Mouse (Mus musculus) kidney, postnatal 25 days (tissue): Measurements from ENCODE around the gene Dnmbp.

ENCODE experiments used
- DNase-seq, 2 experiments: peaks; one replicate each; pipeline ENCODE4 v3.0.0; 2021; ENCODE audit warnings: mixed read lengths in 2 of 2

Dnmbp gene

DNA sequence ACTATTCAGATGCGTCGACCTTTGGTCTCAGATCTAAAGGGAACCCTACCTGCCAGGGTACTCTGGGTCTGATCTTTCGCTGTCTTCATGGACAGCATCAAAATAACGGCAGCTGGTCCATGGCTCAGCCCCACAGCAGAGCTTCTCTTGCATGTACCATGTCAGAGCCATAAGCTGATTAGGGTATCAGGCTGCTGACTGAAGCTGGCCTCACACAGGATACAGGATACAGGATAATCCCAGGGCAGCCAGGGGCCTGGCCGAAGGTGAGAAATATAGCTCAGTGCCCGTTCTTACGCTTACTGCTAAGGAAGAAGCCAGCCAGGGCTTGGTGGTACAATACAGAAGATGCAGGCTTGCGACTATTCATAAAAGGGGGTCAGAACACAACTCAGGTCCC lies 4.6 kb upstream of the Dnmbp start:
- no peak for DNase-seq

DNA sequence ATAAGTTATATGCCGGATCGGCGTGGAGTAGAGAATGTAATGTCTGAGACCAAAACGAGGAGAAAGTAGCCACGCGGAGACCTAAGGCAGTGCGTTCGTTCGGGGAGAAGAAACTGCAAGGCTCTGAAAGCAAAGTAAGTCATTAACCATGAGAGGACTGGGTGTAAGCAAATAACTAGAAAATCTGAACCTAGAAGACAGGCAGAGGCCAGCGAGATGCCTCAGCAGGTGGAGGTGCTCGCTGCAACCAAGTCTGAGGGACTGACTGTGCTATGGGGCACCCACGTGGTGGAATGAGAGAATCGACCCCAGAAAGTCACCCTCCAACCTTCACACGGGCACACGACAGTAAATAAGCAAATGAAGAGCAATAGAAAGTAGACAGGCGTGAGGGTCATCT lies 3.1 kb upstream of the Dnmbp start:
- DNase-seq = peak; percentile 31 to 66

DNA sequence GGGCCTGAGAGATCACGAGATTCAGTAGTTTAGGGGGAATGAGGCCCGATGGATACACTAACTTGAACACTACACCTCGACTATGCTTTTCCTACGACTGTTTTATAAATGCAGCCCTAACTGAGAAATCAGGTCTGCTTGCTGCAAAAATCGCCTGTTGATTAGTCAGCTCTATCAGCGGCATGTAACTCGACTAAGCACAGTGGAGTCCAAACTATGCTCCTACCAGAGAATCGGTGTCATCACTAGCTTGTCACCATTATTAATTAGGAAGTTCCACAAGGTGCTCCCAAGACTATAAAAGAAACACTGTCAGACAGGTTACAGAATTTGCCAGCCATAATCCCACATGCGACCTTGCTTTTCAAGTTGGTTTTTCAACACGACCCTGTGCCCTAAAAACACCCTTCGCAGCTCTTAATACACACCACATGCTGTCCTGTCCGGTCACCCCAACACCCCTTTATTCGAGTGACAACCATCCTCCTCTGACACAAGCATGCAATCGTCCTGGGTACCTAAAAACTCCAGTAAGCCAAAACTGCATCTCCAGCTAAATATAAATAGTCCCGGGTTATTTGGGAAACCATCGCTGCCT lies 721 bp downstream of the Dnmbp start:
- no peak for DNase-seq

DNA sequence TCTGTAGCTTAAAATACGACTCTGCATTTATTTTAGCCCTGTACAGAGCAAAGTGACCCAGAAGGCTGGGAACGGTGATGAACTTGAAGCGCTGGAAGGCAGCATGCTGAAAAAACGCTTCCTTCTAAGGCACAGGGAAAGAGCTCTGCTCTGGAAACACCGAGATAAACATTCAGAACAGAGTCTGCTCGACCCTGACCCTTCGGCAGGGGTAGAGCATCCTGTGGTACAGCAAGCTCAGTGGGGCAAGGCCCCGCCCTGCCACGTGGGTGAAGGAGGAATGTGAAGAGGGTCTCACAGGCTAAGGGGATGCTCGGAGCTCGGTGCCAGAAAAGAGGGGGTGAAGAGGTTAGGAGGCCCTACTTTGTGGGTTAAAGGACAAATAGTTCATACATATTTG lies 1.6 kb downstream of the Dnmbp start:
- DNase-seq = peak in 1 of 2 experiments; percentile 44

DNA sequence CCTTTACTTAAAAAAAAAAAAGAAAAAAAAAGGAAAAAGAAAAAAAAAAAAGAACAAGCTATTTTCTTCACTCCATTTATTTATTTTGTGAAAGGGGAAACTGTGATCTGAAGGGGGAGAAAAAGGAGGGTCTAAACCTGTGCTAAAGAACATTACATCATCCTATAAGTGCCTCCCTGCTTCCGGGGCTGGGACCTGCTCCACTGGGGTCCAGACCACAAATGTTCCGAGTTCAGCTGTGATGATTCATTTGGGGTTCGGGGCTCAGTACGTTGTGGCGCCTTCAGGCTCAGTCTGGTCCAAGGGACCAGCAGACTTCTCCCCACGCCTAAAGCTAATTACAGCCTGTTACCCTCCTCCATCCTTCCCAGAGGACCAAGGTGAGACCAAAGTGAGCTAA lies 9.1 kb downstream of the Dnmbp start:
- no peak for DNase-seq

DNA sequence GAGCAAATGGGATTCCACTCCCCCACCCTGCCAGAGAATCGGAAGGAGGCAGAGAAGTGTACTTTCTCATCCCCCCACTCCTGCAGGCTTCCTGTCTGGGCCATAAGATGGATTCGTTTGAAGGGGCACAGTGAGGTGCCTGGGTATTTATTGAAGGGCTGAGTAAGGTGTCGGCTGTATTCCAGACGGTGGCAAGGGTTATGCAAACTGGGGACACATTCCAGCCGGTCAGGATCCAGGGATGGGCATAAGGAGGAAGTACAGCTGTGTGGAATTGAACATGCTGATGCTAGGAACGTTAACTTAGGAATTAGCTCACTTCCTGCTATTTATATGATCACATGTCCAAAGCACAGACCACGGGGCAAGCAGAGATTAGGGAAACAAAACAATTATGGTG lies 9.6 kb downstream of the Dnmbp start:
- no peak for DNase-seq

DNA sequence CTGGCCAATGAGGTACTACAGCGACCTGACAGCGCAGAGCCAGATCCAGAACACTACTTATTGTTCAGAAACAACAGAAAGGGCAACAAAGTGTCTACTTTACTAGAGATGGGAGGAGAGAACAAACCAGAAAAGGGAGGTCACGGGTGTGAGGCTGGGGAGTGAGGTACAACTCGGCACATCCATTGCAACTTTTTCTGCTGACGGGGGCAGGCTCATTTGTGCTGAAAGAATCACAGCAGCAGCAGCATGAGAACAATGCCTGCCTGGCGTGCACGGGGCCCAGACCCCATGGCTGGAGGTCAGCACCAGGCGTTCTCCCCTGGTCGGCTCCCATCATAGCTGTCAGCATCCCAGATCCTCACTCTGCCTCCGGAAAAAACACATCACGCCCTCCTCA lies 10.1 kb downstream of the Dnmbp start:
- DNase-seq = no peak

DNA sequence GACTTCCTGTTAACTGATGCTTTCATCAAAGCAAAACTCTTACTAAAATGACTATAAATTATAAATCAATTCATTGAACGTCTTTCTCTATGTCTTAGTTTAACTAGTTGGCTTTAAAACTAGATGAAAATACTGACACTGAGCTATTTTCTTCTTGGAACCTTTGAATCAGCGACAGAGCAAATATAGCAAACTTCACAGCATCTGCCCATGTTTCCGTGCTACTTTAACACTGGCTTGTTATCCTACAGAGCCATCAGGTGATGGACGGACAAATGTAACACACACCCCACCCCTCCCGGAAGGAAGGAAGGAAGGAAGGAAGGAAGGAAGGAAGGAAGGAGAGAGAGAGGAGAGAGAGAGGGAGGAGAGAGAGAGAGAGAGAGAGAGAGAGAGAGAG lies 12.0 kb downstream of the Dnmbp start:
- DNase-seq = no peak

DNA sequence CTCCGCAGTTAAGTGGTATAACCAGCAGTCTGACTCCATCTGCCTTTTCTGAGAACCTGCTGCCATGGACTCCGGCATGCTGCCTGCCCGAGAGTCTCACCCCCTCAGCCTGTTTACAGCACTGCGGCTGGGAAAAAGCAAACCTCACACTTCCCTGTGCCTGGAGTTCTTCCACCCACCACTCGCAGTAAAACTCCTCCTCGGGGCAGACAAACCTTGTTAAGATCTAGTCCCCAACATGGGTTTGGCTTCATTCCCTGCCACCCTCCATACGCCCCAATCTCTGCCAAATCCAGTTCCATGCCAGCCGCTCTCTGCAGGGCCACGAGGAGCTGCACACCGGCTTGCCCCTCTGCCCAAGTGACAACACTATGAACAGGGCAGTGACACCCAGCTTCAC lies 12.9 kb downstream of the Dnmbp start:
- DNase-seq = no peak

DNA sequence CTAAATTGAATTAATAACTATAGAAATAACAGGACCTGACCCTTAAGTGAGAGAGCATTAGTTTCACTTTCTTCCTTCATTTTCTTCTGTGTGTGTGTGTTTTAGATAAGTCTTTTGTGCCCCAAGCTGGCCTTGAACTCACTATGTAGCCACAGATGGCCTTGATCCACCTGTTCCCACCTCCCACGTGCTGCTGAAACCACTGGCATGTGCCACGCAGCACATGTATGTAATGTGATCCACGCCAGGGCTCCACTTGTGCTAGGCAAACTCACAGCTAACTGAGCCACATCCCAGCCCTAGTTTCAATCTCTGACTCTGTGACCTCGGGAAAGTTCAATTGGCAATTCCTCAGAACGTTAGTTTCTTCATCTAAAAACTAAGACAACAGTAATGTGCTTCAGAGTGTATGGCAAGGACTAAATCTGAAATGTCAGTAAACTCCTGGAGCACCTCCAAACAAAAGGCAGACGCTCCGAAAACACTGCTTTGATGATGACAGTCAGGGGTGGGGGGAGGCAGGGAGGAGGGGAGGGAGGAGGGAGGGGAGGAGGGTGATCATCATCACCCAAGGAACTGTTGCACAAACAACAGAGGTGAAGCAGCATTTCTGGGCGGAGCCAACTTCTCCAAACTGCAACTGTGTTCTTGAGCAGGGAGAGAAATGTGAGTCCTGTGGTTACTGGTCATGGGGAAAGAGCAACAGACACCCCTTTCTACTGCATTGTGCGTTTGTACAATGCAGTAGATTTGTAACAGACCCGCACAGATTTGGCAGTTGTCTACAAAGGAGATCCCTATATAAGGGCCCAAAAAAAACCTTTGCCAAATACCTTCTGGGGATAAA lies 13.6 kb downstream of the Dnmbp start:
- no peak for DNase-seq

DNA sequence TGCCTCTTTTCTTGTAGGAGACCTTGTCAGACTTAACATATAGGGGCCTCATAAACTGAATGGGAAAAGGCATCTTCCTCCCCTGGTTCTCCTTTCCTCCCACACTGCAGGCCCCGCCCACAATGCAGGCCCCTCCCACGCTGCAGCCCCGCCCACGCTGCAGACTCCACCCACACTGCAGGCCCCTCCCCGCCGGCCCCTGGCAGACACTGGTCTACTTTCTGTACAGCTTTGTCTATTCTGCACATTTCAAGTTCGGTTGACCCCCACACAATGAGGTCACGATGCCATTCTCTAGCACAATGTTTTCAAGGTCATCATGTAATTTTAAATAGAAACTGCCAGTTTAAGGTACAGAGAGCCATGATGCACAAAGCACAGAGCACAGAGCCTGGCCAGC lies 15.6 kb downstream of the Dnmbp start:
- peak in 1 of 2 experiments; percentile 35 for DNase-seq

DNA sequence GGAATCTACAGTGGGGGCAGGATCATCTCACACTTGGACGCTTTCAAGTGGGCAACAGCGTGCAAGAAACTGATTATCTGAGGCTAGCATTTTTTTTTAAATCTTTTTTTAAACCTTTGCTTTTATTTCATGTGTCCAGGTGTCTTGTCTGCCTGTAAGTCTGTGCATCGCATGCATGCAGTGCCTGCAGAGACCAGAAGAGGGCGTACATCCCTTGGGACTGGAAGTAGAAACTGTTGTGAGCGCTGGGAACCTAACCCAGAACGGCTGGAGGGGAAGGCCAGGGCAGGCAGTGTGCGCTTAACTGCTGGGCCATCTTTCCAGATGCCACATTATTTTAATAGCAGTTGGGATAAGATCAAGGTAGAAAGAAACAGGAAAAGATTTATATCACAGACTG lies 17.0 kb downstream of the Dnmbp start:
- DNase-seq = no peak

DNA sequence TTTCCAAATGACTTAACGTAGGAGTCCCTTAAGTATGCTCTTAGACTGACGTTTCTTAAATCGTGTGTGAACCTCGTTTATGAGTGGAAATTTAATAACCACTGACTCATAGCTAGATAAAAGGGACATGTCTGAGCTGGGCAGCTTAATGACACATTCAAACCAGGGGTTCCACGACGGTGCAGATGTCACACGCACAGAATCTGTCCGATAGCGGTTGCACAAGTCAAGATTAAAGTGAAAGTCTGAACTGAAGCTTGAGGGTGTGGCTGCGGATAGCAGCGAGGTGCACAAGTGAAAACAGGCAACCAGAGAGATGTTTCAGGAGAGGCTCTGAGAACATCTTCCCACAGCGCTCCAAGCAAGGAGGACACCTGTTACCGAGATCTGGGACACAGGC lies 18.6 kb downstream of the Dnmbp start:
- DNase-seq = no peak

DNA sequence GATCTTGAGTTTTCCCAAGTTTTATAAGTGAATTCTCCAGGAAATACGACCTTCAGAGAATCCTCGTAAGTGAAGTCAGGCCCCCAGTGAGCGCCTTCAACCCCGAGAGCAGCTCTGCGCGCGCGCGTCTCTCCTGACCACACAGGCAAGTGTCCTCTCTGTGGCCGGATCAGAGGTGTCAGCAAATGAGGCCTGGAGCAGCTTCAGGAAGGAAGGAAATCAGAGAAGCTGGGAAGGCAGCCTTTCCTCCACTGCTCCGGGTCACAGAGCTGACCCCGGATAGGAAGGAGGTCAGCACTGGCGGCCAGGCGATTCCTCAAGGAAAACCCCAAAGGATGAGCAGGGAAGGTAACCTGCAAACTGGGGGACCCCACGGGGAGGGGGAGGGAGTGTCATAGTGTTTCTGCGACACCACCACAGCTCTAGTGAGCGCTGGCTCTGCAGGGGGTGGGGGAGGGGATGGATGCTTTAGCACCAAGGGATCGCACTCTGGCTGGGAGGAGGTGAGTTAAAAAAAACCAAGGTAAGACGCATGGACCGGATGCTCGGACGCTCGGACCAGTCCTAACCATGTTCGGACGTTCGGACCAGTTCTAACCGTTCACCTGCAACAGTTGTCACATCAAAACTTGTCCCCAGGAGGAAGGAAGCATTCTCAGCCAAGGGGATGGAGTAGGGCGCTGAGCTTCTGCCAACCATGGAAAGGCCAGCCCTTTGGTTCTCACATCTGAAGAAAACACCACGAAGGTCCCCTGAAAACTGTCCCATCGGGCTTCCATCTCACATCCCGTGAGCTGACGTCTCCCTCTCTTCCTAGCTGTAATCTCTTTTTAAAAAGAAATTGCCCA lies 19.3 kb downstream of the Dnmbp start:
- DNase-seq = peak; percentile 47 to 68

DNA sequence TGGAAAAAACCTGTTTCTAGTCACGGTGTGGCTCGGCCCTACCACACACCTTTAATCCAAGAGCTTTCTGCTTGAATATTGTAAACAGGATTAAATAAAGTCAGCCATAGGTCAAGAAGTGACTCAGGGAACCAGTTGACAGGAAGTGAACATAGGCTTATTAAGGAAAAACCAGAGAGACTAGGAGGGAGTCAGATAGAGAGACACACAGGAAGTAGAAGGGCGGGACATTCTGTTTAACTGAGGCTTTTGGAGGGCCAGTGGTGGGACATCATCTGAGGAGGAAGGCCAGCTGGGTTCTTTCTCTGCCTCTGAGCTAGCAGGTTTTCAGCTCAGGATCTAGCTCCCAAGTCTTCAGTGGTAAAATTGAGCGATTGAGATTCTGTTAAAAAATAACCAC lies 20.1 kb downstream of the Dnmbp start:
- DNase-seq = no peak

DNA sequence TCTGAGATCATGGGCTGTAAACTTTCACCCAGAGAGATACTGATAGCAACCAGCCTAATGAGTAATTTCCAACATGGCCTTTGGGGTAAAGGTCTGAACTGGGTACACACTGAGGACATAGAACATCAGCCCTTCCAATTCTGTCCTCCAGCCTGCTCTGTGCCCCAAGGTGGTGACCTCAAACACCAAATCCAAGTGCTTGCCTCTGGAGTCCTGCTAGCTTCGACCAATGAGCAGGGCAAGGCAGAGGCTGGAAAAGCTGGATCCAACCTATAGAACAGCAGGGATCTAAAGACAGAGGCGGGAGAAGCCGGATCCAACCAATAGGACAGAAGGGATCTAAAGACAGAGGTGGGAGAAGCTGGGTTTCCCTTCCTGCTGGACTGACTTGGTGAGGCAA lies 21.2 kb downstream of the Dnmbp start:
- DNase-seq = peak in 1 of 2 experiments; percentile 23

DNA sequence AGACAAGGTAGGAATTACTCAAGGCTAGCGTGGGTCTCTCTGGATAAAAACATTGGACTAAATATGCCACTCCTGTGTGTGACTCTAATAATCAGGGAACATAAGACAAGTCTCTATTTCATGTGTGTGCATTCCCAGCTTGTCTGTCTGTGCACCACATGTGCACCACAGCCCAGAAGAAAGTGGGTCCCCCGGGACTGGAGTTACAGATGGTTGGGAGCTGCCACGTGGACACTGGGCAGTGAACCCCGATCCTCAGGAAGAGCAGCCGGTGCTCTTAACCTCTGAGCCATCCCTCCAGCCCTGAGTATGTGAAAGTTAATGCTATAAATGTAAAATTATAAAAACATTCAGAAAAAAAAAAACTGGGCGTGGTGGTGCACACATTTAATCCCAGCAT lies 22.2 kb downstream of the Dnmbp start:
- DNase-seq = no peak

DNA sequence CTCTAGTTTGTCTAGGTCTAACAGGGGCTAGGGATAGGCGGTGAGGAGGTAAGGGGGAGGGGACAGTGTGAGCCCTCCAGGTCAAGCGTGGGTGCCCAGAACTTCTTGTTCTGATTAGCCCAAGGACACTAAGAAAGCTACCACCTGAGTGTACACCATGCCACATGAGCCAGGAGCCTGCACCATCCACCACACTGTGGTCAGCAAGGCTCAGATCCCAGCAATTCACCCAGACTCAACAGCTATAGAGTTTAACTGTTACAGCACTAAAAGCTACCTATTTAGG lies 22.6 kb downstream of the Dnmbp start:
- no peak for DNase-seq

DNA sequence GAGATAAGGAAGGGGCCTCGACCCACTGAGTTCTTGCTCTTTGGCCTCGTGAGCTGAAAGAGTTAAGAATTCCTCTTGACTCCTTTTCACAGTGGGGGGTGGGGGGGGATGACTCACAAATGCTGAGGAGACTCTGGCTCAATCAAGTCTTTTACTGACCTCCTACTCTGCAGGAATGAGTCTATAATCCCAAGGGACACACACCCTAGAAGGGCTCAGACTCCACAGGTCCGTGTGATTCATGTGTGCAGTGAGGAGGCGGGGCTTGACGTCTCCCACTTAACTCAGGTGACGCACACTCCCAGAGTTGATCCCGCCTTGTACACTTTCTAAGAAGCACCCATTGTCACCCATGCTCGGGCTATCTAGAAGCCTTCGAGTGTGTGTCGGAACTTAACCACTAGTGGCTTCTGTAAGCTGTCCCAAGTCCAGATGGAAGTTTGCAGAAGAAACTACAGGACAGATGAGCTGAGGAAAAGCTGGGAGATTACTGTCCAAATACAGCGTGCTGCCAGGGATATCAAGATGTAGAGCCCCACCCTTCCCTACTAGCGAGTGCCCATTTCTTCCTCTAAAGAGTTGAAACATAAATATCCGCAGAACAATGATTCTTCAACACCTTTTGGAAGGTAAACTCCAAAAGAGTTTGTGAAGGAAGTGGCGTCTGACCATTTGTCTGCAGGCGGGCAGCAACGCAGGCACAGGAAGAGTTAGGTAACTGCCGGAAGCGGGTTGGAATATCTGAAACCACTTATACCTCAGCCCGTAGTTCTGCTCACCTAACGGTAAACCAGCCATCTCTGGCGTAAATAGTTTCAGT lies 23.2 kb downstream of the Dnmbp start:
- DNase-seq = peak in 1 of 2 experiments; percentile 20

DNA sequence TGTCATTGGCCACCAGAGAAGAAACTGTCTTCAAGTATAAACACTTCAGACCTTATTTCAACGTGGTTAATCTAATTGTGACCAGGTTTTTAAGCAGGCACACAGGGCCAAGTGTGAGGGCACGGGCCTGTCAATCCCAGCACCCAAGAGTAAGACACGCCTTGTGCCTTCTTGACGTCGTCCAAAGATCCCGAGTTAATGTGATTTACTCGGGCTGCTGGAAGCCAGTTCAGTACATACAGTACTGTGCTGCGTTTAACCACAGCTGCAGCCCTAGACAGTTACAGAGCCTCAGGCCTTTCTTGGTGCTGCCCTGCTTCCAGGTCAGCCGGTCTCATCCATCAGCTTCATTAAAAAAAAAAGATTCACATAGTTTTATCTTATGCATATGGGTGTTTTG lies 24.6 kb downstream of the Dnmbp start:
- peak; percentile 21 to 56 for DNase-seq

DNA sequence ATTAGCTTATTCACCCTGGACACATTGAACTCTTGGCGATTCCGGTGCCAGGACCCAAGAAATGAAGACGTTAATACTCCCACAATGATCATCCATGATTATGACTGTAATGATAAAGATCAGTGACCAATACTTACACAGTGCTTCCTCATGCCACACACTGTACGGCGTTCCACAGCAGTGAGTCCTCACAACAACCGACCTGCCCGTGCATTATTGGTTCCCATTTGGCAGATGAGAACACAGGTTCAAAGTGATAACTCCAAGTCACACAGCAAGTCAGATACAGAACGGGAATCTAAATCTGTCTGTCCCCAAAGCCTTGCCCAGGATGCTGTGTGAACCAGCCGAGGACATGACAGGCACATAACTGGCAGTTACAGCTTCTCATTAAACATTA lies 25.0 kb downstream of the Dnmbp start:
- no peak for DNase-seq

DNA sequence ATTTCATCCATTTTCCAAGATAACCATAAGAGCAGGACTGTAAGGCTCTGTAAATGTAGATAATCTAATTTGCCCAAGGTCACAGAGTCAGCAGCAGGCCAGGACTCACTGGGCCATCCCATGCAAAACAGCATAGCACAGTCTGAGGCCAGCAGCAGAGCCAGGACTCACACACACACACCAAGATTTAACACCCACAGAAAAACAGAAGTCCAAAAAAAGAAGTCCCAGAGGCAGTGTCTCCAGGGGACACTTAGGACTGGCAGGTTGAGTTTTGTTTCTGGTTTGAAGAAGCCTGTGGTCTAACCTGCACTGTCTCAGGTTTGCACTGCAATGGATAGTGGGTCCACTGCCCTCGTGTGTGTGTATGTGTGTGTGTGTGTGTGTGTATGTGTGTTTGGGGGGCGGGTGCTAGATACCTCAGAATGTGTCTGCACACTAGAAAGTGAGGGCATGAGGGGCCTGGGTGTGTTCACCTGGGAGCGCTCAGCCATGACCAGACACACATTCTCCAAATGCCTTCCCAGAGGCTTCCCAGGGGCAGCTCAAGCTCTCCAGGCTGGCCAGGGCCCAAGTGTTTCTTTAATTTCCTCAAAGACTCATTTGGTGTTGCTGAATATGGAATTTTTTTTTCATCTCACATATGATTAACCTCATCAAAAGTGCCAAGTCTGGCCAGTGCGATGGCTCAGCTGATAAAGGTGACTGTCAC lies 27.1 kb downstream of the Dnmbp start:
- peak in 1 of 2 experiments; percentile 55 for DNase-seq
